Mouse (Mus musculus): ENCODE measurements at regions not wholly inside any gene's neighbourhood (a gene's known extent, or its start where the extent isn't known, plus 50 kb on each side); places are given as distances from the start of the nearest gene placed in this dataset.

DNA sequence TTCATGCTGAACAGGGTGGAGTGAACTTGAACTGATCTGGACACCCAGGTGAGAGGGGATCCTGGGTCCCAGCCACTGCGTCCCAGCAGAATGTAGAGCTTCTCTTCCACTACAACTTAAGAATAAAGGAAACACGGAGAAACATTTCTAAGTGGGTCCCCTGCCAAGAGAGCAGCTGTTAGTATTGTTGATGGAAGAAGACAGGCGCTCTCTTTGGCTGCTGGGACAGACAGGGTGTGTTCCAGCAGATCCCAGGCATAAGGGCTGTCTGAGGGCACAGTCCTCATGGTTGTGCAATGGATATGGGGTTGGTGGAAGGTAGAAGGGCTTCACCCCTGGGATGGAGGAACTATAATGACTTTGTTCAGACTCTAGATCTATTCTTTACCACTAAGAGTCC lies 65.5 kb upstream of the Gm11983 start:
- H3K9ac ChIP-seq (ENCODE audit: low read depth, low read length): no peak overlapping the region
- no peaks in the 10 kb centered on the region for H3K36me3 ChIP-seq (ENCODE audit: insufficient read depth, low read length)
- peak; percentile 31 for DNase-seq (ENCODE audit: low spot score)
- no peak overlapping the region for H3K4me2 ChIP-seq (ENCODE audit: low read length)
- 66% methylated on average over 3 of the region's 3 CpGs for WGBS
- H3K4me1 ChIP-seq (replicated peaks; ENCODE audit: insufficient read depth, low read length): no peaks in the 10 kb centered on the region
- no peaks in the 10 kb centered on the region for H3K27me3 ChIP-seq (ENCODE audit: insufficient read depth, low read length)
- H3K4me3 ChIP-seq (replicated peaks; ENCODE audit: low read depth, low read length): no peak overlapping the region
- no peaks in the 10 kb centered on the region for H3K9me3 ChIP-seq (replicated peaks; ENCODE audit: low read length)
- H3K27ac ChIP-seq: no peak overlapping the region
- no peak for TF ChIP-seq CTCF (IDR thresholded peaks at IDR 0.05; ENCODE audit: low read depth)
- no peak for ATAC-seq (replicated peaks; ENCODE audit: low FRiP score, low read depth)

- no peak for TF ChIP-seq CTCF (IDR thresholded peaks at IDR 0.05; ENCODE audit: low read depth)
- 58% methylated on average over 3 of the region's 3 CpGs for WGBS
- H3K36me3 ChIP-seq (ENCODE audit: insufficient read depth, low read length): no peaks in the 10 kb centered on the region
- no peak overlapping the region for H3K4me2 ChIP-seq (ENCODE audit: low read length)
- no peak overlapping the region for H3K9ac ChIP-seq (ENCODE audit: low read depth, low read length)
- DNase-seq (ENCODE audit: low spot score): peak; percentile 19
- no peak for ATAC-seq (replicated peaks; ENCODE audit: low FRiP score, low read depth)
- H3K27me3 ChIP-seq (ENCODE audit: insufficient read depth, low read length): no peaks in the 10 kb centered on the region
- no peaks in the 10 kb centered on the region for H3K9me3 ChIP-seq (replicated peaks; ENCODE audit: low read length)
- H3K4me1 ChIP-seq (replicated peaks; ENCODE audit: insufficient read depth, low read length): no peaks in the 10 kb centered on the region
- H3K27ac ChIP-seq: no peak overlapping the region
- H3K4me3 ChIP-seq (replicated peaks; ENCODE audit: low read depth, low read length): no peak overlapping the region
Observed at GRCm38 (mm10) chr11:6902271-6902670, 64.8 kb upstream of the Gm11983 start.

DNA sequence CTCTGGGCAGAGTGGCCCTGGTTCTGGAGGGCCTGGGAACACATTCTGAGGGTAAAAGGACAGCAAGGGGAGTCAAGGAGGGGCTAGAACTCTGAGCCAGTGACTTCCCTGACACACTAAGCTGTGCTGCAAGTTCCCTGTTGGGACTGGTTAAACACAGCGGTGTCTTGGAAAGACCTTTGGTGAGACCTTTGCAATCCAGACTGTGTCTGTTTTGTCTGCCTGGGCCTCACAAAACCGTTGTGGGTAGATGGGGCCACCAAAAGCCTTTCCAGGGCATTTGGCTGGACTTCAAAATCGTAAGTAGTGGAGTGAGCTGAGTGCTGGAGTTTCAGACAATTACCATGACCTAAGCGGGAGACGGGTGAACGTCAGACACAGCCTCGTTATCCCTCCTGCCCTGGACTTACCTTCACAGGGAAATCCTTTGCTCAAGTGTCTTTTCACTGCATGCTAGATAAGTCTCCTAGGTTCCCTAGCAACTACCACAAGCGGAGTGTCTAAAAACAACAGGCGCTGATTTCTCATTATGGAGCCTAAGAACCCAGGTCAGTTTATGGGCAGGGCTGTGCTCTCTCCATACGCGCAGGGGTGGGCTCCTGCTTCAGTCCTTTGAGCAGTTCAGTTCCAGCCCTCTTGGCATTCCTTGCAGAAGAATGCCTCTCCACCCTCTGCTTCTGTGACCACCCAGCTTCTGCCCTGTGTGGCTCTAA lies 63.5 kb upstream of the Gm11983 start:
- no peak overlapping the region for H3K4me3 ChIP-seq (replicated peaks; ENCODE audit: low read depth, low read length)
- H3K4me1 ChIP-seq (replicated peaks; ENCODE audit: insufficient read depth, low read length): no peaks in the 10 kb centered on the region
- no peak overlapping the region for H3K4me2 ChIP-seq (ENCODE audit: low read length)
- H3K27ac ChIP-seq: no peak overlapping the region
- no peaks in the 10 kb centered on the region for H3K36me3 ChIP-seq (ENCODE audit: insufficient read depth, low read length)
- no peaks in the 10 kb centered on the region for H3K27me3 ChIP-seq (ENCODE audit: insufficient read depth, low read length)
- H3K9ac ChIP-seq (ENCODE audit: low read depth, low read length): no peak overlapping the region
- 50% methylated on average over 11 of the region's 11 CpGs for WGBS
- TF ChIP-seq CTCF (IDR thresholded peaks at IDR 0.05; ENCODE audit: low read depth): no peak
- H3K9me3 ChIP-seq (replicated peaks; ENCODE audit: low read length): no peaks in the 10 kb centered on the region
- DNase-seq (ENCODE audit: low spot score) (no peak), ATAC-seq (replicated peaks; ENCODE audit: low FRiP score, low read depth) (no peak)

DNA sequence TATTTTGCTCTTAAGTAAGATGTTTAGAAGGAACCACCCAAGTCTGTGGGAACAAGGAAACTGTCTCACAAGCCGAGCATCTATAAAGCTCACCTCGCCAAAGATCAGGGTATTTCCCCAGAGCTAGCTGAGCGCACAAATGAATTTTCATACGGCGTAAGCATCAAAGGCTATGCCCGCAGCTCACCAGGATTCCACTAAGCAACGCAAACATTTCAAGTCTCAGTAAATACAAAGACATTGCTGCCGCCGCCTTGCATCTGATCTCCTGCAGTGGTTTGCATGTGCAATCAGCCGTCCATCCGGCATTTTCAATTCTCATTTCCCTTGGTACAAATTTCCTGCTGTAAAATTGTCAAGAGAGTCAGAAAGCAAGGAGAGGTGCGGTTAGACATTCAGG lies 62.9 kb upstream of the Gm11983 start:
- TF ChIP-seq CTCF (IDR thresholded peaks at IDR 0.05; ENCODE audit: low read depth): no peak
- WGBS: 63% methylated on average over 12 of the region's 12 CpGs
- Histone ChIP-seq H3K9me3 (replicated peaks; ENCODE audit: low read length) (no peaks in the 10 kb centered on the region), H3K36me3 (ENCODE audit: insufficient read depth, low read length) (no peaks in the 10 kb centered on the region), H3K4me3 (replicated peaks; ENCODE audit: low read depth, low read length) (no peak overlapping the region), H3K4me2 (ENCODE audit: low read length) (no peak overlapping the region), H3K27ac (no peak overlapping the region), H3K27me3 (ENCODE audit: insufficient read depth, low read length) (no peaks in the 10 kb centered on the region), H3K9ac (ENCODE audit: low read depth, low read length) (no peak overlapping the region), H3K4me1 (replicated peaks; ENCODE audit: insufficient read depth, low read length) (0 out of 2 replicates have a peak, but pooled peaks cover under 1% of the 10 kb centered on the region)
- no peak for ATAC-seq (replicated peaks; ENCODE audit: low FRiP score, low read depth)
- no peak for DNase-seq (ENCODE audit: low spot score)

- TF ChIP-seq CTCF (IDR thresholded peaks at IDR 0.05; ENCODE audit: low read depth): no peak
- H3K9me3 ChIP-seq (replicated peaks; ENCODE audit: low read length): no peaks in the 10 kb centered on the region
- no peaks in the 10 kb centered on the region for H3K36me3 ChIP-seq (ENCODE audit: insufficient read depth, low read length)
- ATAC-seq (replicated peaks; ENCODE audit: low FRiP score, low read depth) (no peak), DNase-seq (ENCODE audit: low spot score) (no peak)
- no peak overlapping the region for H3K27ac ChIP-seq
- H3K4me3 ChIP-seq (replicated peaks; ENCODE audit: low read depth, low read length): no peak overlapping the region
- no peak overlapping the region for H3K4me2 ChIP-seq (ENCODE audit: low read length)
- H3K9ac ChIP-seq (ENCODE audit: low read depth, low read length): no peak overlapping the region
- no peaks in the 10 kb centered on the region for H3K27me3 ChIP-seq (ENCODE audit: insufficient read depth, low read length)
- 73% methylated on average over 13 of the region's 13 CpGs for WGBS
- peaks cover 9% of the 10 kb centered on the region; the same call in 1 of the 2 replicates for H3K4me1 ChIP-seq (replicated peaks; ENCODE audit: insufficient read depth, low read length)
Observed at GRCm38 (mm10) chr11:6899271-6900005, 62.0 kb upstream of the Gm11983 start.

DNA sequence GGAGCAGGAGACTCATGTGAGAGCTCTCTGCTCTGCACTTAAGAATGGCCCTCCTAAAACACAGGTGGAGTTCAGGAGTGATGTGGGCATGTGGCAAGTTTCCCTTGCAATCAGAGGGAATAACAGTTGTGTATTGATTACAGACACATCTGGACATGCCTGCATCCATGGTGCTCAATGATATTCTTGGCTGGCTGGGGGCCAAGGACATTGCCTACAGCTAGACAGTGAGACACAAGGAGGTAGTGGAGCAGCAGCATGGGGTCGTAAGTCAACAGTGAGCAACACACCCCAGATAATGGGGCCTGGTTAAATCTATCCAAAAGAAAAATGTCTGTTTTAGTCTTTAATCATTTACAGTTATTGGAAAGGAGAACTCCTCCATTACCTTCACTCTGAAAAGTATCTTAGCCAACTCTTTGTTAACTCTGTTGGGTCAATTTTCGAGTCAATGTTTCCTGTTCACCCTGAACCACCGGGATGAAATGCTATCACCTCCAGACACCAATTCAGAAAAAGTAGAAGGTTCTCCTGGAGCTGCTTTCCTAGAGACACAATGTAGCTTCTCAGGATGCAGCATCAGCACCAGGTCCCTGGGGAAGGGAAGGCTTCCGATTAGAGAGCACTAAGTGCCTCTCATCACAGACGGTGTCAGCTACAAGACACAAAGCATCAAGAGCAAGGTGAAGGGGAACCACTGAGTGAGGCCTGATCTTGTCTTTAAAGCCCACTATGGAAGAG lies 61.1 kb upstream of the Gm11983 start:
- TF ChIP-seq CTCF (IDR thresholded peaks at IDR 0.05; ENCODE audit: low read depth): no peak
- no peak for ATAC-seq (replicated peaks; ENCODE audit: low FRiP score, low read depth)
- H3K9ac ChIP-seq (ENCODE audit: low read depth, low read length): no peak overlapping the region
- no peak for DNase-seq (ENCODE audit: low spot score)
- no peaks in the 10 kb centered on the region for H3K9me3 ChIP-seq (replicated peaks; ENCODE audit: low read length)
- H3K27ac ChIP-seq: no peak overlapping the region
- H3K4me1 ChIP-seq (replicated peaks; ENCODE audit: insufficient read depth, low read length): peaks cover 9% of the 10 kb centered on the region; the same call in 1 of the 2 replicates
- no peak overlapping the region for H3K4me2 ChIP-seq (ENCODE audit: low read length)
- WGBS: 82% methylated on average over 5 of the region's 5 CpGs
- H3K4me3 ChIP-seq (replicated peaks; ENCODE audit: low read depth, low read length): no peak overlapping the region
- no peaks in the 10 kb centered on the region for H3K36me3 ChIP-seq (ENCODE audit: insufficient read depth, low read length)
- H3K27me3 ChIP-seq (ENCODE audit: insufficient read depth, low read length): no peaks in the 10 kb centered on the region

All from kidney, postnatal 0 days (tissue).